Mouse (Mus musculus) heart, postnatal 25 days (tissue): ENCODE data around the gene Abcc5. TPM values are rescaled to one million over a fixed set of nuclear protein-coding genes. Genes with fewer than 3 reads are reported as not detected.
"Not testable (repeated sequence)": the region's sequence is repeated elsewhere in the genome, so short reads cannot be mapped to it uniquely, and the experiment has no call there.

Experiments used
- DNase-seq: peaks from one replicate; pipeline ENCODE4 v3.0.0; 2022; ENCODE audit warnings: low spot score
- intact Hi-C: fragments of 180-260 bp; cut with DNase I; formaldehyde crosslinking; loops from one replicate; pipeline ENCODE4 v1.15.1; 2025
- total RNA-seq, 2 experiments: library from RNA; stranded (reverse); gene quantifications; 2 replicates each; pipeline ENCODE4 v1.2.3; 2021

Abcc5 gene
- total RNA-seq = 10 to 100 TPM; 30.6 to 34.8 TPM

DNA sequence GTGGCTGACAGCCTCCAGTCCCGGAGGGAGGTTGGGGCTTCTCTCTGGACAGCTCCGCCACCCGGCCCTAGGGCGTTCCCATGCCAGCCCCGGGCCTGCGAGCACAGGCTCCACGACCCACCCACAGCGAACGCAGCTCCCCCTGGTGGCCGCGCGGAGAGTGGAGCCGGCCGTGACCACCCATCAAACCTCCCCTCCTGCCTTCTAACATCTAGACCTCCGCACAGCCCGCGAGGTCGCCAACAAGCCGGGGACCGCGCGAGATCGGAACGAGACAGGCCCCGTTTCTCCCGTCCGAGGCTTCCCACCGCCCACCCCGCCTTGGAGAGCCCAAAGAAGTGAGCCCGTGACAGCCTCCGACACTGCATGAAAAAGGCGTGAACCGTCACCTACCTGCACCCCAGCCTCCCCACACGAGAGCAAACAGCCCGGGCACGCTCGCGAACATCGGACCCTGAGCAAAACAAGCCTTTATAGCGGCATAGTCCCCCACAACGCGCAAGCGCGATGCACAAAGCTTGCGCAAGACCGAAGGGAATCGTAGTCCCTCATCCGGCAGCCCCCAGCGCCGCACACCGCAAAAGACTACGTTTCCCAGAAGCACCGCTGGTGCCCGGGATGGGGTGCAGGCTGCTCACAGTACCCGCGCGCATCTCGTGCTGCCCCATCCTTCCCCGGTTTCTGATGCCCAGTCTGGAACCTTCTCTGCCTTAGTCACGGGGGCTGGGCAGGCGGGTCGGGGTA lies at the start of gene Abcc5:
Abcc5 (minus strand) TSS at position 540 of the 744 bp plus-strand sequence.
- intact Hi-C loops = loop anchor here (10.0 kb wide), 1 partner anchor 189 kb away; the partner anchor contains the start of genes Alg3, Eef1akmt4 and Gm49333
- DNase-seq = peak; percentile 86

DNA sequence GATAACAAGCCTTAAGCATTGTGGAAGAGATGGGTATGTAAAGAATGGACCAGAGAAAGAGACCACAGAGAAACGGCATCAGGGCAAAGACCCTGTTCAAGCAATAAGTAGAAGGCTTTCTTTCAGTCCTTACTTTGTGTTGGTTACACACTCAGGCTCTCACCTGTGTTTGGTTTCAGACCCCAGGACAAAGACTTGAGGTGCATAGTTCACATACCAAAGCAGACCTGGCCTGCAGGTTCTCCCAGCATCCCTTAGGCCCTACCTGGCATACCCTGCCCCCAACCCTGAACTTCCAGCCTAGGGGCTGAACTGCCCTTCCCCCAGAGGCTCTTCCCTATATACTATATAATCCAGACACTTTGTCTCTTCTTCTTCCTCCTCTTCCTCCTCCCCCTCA lies 49.1 kb upstream of the Abcc5 start:
- intact Hi-C loops = no loop called here

GRCm38 (mm10) chr16:20474786-20475185 lies 48.6 kb upstream of the Abcc5 start:
- no peak for DNase-seq
- intact Hi-C loops = no loop called here

More for the DNA sequence above, 49.1 kb upstream of the Abcc5 start:
- no peak for DNase-seq

- intact Hi-C loops = no loop called here
Observed at GRCm38 (mm10) chr16:20474211-20474610, 48.0 kb upstream of the Abcc5 start.

DNA sequence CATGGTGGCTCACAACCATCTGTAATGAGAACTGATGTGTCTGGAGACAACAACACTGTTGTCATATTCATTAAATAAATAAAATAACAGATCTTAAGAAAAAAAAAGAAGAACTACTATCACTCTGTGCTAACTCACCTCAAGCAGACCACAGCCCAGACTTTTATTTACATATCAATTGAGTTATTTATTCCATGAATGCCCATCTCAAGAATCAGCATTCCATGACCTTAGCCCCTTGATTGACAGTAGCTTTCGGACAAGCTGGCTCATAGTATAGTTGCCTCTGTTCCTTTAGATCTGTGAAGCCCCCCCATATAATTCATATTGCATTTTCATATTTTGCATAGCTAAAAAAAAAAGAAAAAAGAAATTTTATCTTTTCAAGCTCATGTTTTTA lies 47.6 kb upstream of the Abcc5 start:
- intact Hi-C loops = no loop called here

More at GRCm38 (mm10) chr16:20474211-20474610, 48.0 kb upstream of the Abcc5 start:
- no peak for DNase-seq

GRCm38 (mm10) chr16:20471686-20472085 lies 45.5 kb upstream of the Abcc5 start:
- intact Hi-C loops = no loop called here
- no peak for DNase-seq

More for the DNA sequence above, 47.6 kb upstream of the Abcc5 start:
- DNase-seq = no peak

DNA sequence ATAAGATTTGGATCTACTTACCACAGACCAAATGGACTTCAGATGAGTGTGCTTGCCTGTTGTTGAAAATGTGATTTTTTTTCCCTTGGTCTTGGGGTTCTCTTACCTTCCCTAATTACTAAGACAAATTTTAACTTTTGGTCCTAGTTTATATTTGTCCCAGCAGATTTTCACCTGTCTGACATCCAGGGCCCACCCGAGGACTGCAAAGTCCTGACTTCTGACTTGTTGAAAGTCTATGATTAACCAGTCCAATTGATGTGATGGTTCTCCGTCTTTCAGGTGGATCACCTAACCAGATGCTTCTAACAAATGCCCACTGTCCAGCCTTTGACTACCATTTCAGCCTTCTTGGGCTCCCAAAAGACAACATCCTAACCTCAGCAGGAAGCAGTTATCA lies 44.8 kb upstream of the Abcc5 start:
- intact Hi-C loops = no loop called here
- no peak for DNase-seq

DNA sequence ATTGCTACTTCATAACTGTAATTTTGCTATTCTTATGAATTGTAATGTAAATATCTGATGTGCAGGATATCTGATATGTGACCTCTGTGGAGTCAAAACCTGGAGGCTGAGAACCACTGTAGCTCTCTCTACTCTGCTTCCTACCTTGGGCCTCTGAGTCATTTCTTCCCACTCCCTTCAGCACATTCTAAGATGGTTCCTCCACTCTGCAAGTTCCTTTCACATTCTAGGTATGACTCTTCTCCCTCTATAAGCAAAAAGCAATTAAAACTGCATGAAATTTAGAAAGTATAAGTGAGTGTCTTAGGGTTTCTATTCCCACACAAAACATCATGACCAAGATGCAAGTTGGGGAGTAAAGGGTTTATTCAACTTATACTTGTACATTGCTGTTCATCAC lies 38.5 kb upstream of the Abcc5 start:
- no peak for DNase-seq
- intact Hi-C loops = no loop called here

- intact Hi-C loops = not testable (repeated sequence)
Observed at GRCm38 (mm10) chr16:20458736-20459135, 32.5 kb upstream of the Abcc5 start.

DNA sequence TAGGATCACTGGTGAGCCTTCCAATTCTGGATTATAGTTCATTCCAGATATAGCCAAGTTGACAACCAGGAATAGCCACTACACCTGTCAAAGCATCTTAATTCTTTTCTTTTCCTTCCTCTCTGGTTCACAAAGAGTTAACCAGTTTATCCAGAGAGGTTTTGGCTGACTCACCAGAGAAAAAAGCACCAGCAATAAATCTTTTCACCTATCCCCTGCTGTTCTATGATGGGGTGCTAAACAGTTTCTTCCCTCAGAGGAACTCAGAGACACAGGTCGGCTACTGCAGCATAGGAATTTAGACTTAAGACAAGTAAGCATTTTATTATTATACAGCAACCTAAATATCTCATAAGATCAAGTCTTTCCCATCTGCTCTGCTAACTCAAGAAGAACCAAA lies 29.9 kb upstream of the Abcc5 start:
- no peak for DNase-seq
- intact Hi-C loops = no loop called here

More at GRCm38 (mm10) chr16:20458736-20459135, 32.5 kb upstream of the Abcc5 start:
- DNase-seq = not testable (repeated sequence)

- no peak for DNase-seq
- intact Hi-C loops = no loop called here
Observed at GRCm38 (mm10) chr16:20454155-20454654, 28.0 kb upstream of the Abcc5 start.

DNA sequence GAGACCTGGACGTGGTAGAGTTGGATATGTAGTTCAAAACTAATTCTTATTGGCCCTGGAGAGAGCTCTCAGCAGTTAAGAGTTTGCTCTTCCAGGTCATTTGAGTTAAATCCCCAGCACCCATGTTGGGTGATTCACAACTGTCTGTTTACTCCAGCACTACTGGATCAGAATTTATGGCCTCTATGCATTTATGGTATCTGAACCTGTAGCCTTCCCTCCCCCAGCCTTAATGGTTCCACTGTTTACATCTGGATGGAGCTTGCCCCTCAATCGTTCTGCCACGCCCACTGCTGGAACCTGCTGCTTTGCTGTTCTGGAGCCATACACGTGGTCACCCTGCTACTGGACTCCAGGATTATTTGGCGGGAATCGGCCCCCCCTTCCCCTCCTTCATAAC lies 25.6 kb upstream of the Abcc5 start:
- intact Hi-C loops = no loop called here
- no peak for DNase-seq

DNA sequence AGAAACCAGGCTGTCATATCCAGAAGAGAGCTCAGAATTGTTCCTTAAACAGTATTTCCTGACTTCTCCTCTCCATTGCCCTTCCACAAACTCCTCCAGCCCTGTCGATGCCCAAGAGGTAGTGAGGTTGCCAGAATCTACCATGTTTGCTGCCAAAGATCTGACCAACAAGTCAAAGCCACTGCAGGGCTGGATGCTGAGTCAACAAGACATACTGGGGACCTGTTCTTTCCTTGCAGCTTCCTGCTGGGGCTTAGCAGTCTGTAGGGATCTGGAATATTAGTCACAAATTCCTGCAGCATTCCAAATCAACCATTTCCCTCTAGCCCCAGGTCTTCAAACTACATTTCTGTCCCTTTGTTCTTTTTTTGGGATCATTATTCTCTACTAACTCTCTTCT lies 19.7 kb upstream of the Abcc5 start:
- intact Hi-C loops = no loop called here
- DNase-seq = no peak

- intact Hi-C loops = no loop called here
- no peak for DNase-seq
Observed at GRCm38 (mm10) chr16:20444831-20445388, 18.7 kb upstream of the Abcc5 start.

- DNase-seq = no peak
- intact Hi-C loops = no loop called here
Observed at GRCm38 (mm10) chr16:20442871-20443270, 16.7 kb upstream of the Abcc5 start.

DNA sequence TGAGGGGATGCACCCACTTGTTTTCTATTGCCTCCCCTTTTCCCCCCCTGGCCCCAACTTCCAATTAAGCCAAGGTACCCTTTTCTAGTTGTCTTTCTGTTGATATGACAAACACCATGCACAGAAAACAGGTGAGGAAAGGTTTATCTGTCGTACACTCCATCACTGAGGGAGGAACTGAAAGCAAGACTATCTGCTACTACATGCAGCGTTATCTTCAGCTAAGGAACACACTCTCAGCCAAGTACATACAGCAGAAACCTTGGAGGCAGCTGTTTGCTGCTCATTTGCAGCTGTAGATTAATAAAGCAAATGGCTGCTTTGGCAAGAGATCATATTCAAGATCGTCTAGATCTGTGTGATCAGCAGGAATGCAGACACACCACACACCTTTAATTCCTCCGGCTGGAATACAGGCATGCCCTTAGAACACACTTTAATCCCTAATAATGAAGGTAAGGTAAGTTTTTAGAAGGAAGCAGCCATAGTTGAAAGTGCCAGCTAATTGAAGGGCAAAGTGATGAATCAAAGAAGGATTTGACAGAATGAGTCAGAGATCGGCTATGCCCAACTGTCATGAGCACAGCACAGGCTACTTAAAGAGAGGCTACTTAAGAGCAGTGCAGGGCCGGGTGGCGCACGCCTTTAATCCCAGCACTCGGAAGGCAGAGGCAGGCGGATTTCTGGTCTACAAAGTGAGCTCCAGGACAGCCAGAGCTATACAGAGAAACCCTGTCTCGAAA lies 12.7 kb upstream of the Abcc5 start:
- no peak for DNase-seq
- intact Hi-C loops = no loop called here

- intact Hi-C loops, DNase-seq: not testable (repeated sequence)
Observed at GRCm38 (mm10) chr16:20438046-20438445, 11.9 kb upstream of the Abcc5 start.

DNA sequence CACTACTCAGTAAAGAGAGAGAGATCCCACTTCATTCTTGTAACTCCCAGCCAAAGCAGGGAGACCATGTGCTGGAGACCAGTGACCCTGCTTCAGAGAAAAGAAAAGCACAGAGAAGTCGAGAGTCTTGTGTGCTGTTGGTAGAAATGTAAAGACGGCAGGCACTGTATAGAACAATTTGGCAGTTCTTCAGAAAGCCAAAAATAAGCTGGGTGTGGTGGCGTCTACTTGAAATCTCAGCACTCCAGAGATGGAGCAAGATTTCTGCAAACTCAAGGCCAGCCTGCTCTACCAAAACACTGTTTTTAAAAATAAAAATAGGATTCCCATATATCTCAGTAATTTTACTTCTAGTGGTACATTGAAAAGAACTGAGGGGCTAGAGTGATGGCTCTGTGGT lies 10.1 kb upstream of the Abcc5 start:
- intact Hi-C loops = no loop called here
- DNase-seq = no peak

DNA sequence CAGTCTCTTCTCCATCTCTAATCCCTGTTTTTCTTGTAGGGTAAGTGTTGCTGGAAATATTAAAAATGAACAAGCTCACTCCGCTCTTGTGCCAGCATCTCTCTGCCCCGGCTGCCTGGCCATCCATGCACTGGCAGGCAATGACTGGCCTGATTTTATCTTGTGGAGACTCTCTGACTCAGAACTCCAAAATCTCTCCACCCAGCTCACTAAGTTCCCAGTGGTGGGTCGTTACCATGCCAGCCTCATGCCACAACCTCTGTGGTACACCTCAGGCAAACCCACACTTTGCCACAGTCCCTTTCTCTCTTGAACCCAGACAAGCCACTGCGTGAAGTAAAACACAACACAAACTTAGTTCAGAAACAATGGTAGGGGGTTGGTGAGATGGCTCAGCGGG lies 3.1 kb upstream of the Abcc5 start:
- DNase-seq = no peak
- intact Hi-C loops = loop anchor here (10.0 kb wide), 1 partner anchor 185 kb away; the partner anchor contains the start of genes Alg3, Eef1akmt4 and Gm49333

- DNase-seq = no peak
- intact Hi-C loops = loop anchor here (10.0 kb wide), 1 partner anchor 187 kb away; the partner anchor contains the start of genes Alg3, Eef1akmt4 and Gm49333
Observed at GRCm38 (mm10) chr16:20427566-20427965, 1.4 kb upstream of the Abcc5 start.
